Mouse (Mus musculus) midbrain, postnatal 0 days (tissue): Measurements from ENCODE around the gene Pdf. TPM values are rescaled to one million over a fixed set of nuclear protein-coding genes. Genes with fewer than 3 reads are reported as not detected.
"Not testable (repeated sequence)": the region's sequence is repeated elsewhere in the genome, so short reads cannot be mapped to it uniquely, and the experiment has no call there.

Experiments used
- ATAC-seq: fragments of 200-750 bp; cut with Nextera tagmentation; 2 replicates; pipeline ENCODE4 v1.8.0; 2017; ENCODE audit warnings: moderate number of reproducible peaks, mild to moderate bottlenecking, moderate TSS enrichment, moderate library complexity; ENCODE audit not compliant: low FRiP score
- DNase-seq: peaks from one replicate; pipeline ENCODE4 v3.0.0-alpha.2; 2015; ENCODE audit warnings: low spot score
- H3K27ac ChIP-seq: fragments of 300-500 bp; sonication (generic); 2 replicates; pipeline ENCODE4 v1.5.1; 2014; ENCODE audit warnings: low read depth, mild to moderate bottlenecking, low read length, mixed read lengths
- H3K27me3 ChIP-seq: fragments of 300-500 bp; sonication (generic); 2 replicates; pipeline ENCODE4 v1.6.1; 2014; ENCODE audit warnings: low read length, control low read depth, mixed read lengths; ENCODE audit not compliant: insufficient read depth
- H3K36me3 ChIP-seq: fragments of 300-500 bp; sonication (generic); 2 replicates; pipeline ENCODE4 v1.6.1; 2014; ENCODE audit warnings: low read length, control low read depth, mixed read lengths; ENCODE audit not compliant: insufficient read depth
- H3K4me1 ChIP-seq: fragments of 300-500 bp; sonication (generic); 2 replicates; pipeline ENCODE4 v1.6.1; 2014; ENCODE audit warnings: mild to moderate bottlenecking, control low read depth, antibody characterized with exemption, low read length, mixed read lengths; ENCODE audit not compliant: insufficient read depth
- H3K4me2 ChIP-seq: fragments of 300-500 bp; sonication (generic); 2 replicates; pipeline ENCODE4 v1.6.1; 2014; ENCODE audit warnings: low read depth, mild to moderate bottlenecking, low read length, mixed read lengths; ENCODE audit not compliant: poor library complexity, severe bottlenecking
- H3K4me3 ChIP-seq: fragments of 300-500 bp; sonication (generic); 2 replicates; pipeline ENCODE4 v1.5.1; 2014; ENCODE audit warnings: low read depth, mild to moderate bottlenecking, low read length, moderate library complexity
- H3K9ac ChIP-seq: fragments of 300-500 bp; sonication (generic); replicated peaks from 2 replicates; pipeline ENCODE4 v1.6.1; 2014; ENCODE audit warnings: mild to moderate bottlenecking, low read length, moderate library complexity, mixed read lengths; ENCODE audit not compliant: poor library complexity, severe bottlenecking
- H3K9me3 ChIP-seq: fragments of 300-500 bp; sonication (generic); 2 replicates; pipeline ENCODE4 v1.6.1; 2016; ENCODE audit warnings: low read length, control low read depth
- CTCF ChIP-seq: IDR thresholded peaks from 2 replicates; pipeline ENCODE4 v1.5.1; 2016; ENCODE audit warnings: antibody characterized with exemption, mild to moderate bottlenecking
- WGBS: fragments of 180-500 bp; shearing (Covaris S2); extraction: QIAGEN DNeasy Blood & Tissue Kit; methylation state at CpG from one replicate; pipeline ENCODE4 v1.1.7; 2014; 5-methylcytosine and 5-hydroxymethylcytosine counted together
- microRNA-seq: library from miRNA; unstranded; fragments of <30 nt; microRNA quantifications from one replicate; pipeline ENCODE4, GENCODE M21; 2016; ENCODE audit warnings: borderline number of aligned reads
- polyA plus RNA-seq: library from polyadenylated mRNA; unstranded; fragments of >200 nt; fragmentation: Nextera tagmentation; extraction: Ambion mirVana; gene quantifications from 2 replicates; pipeline ENCODE4 v1.2.1, GENCODE M21; 2015
- total RNA-seq: library from RNA; depleted of rRNA; stranded (reverse); fragments of >200 nt; gene quantifications from 2 replicates; pipeline ENCODE4 v1.2.3, GENCODE M21; 2014; rRNA removed

The Pdf gene
- total and polyA plus RNA-seq, 2 experiments from 2014 or later, result 33.3 to 61.5 TPM

GRCm38 (mm10) chr8:107007795-107008194 lies 40.6 kb downstream of the Pdf start:
- H3K4me1 ChIP-seq, result no peaks in the 10 kb centered on the region
- no peaks in the 10 kb centered on the region for H3K9me3 ChIP-seq
- H3K4me2 ChIP-seq, result no peak overlapping the region
- no peaks in the 10 kb centered on the region; the same call in 1 of the 2 replicates for H3K36me3 ChIP-seq
- no peaks in the 10 kb centered on the region for H3K27me3 ChIP-seq
- no peak overlapping the region for H3K27ac ChIP-seq
- no peak for TF ChIP-seq CTCF
- DNase-seq (no peak), ATAC-seq (no peak)
- WGBS, result 95% methylated on average over 3 of the region's 3 CpGs
- H3K9ac ChIP-seq, result no peak overlapping the region
- H3K4me3 ChIP-seq, result no peak overlapping the region

GRCm38 (mm10) chr8:107002532-107002931 lies 45.9 kb downstream of the Pdf start:
- Histone ChIP-seq H3K4me2 (no peak overlapping the region), H3K27ac (no peak overlapping the region), H3K4me3 (no peak overlapping the region), H3K9ac (no peak overlapping the region), H3K36me3 (peaks cover 2% of the 10 kb centered on the region; the same call in 1 of the 2 replicates), H3K27me3 (no peaks in the 10 kb centered on the region), H3K4me1 (no peaks in the 10 kb centered on the region), H3K9me3 (no peaks in the 10 kb centered on the region)
- DNase-seq (peak; percentile 92), ATAC-seq (peak; percentile 65)
- peak; percentile 100 for TF ChIP-seq CTCF
- WGBS, result 36% methylated on average over 5 of the region's 5 CpGs

- no peak for DNase-seq
- Histone ChIP-seq H3K9me3 (no peaks in the 10 kb centered on the region), H3K36me3 (peaks cover 6% of the 10 kb centered on the region; the same call in 1 of the 2 replicates), H3K4me2 (no peak overlapping the region), H3K4me3 (no peak overlapping the region), H3K27ac (no peak overlapping the region), H3K27me3 (no peaks in the 10 kb centered on the region), H3K4me1 (no peaks in the 10 kb centered on the region), H3K9ac (no peak overlapping the region)
- no peak for ATAC-seq
- TF ChIP-seq CTCF, result no peak
- WGBS, result 89% methylated on average over 1 of the region's 1 CpGs
Measured at GRCm38 (mm10) chr8:106999068-106999467, 49.3 kb downstream of the Pdf start.

- Histone ChIP-seq H3K4me3 (no peak overlapping the region), H3K4me2 (no peak overlapping the region), H3K9ac (no peak overlapping the region), H3K27ac (no peak overlapping the region), H3K9me3 (no peaks in the 10 kb centered on the region), H3K4me1 (no peaks in the 10 kb centered on the region), H3K27me3 (no peaks in the 10 kb centered on the region), H3K36me3 (peaks cover 6% of the 10 kb centered on the region; the same call in 1 of the 2 replicates)
- no peak for TF ChIP-seq CTCF
- no peak for DNase-seq
- WGBS, result 88% methylated on average over 4 of the region's 4 CpGs
- ATAC-seq, result no peak
Measured at GRCm38 (mm10) chr8:106997416-106997815, 51.0 kb downstream of the Pdf start.

GRCm38 (mm10) chr8:106996339-106996738 lies 52.1 kb downstream of the Pdf start:
- H3K9ac ChIP-seq, H3K27ac ChIP-seq, ATAC-seq, H3K4me1 ChIP-seq, H3K36me3 ChIP-seq, H3K4me2 ChIP-seq, DNase-seq, H3K9me3 ChIP-seq, H3K4me3 ChIP-seq, H3K27me3 ChIP-seq: not testable (repeated sequence)
- peak; percentile 37 for TF ChIP-seq CTCF
- 88% methylated on average over 4 of the region's 4 CpGs for WGBS

Small RNA genes within 50 kb of the gene (microRNA-seq; reads per million reads assigned to microRNA genes)
- gene Mir7075, result 3.0 reads per million

Other genes with a start within 250 kb of the Pdf start
- gene Has3, start 178.4 kb downstream of the Pdf start, total RNA-seq, result 16.6 and 20.2 TPM in 2 replicates
- 0.42 and 0.89 TPM in 2 replicates for gene Has3, start 178.4 kb downstream of the Pdf start, polyA plus RNA-seq
- 23.5 and 23.7 TPM in 2 replicates for gene Utp4, start 155.0 kb downstream of the Pdf start, total RNA-seq
- 27.4 and 28.0 TPM in 2 replicates for gene Utp4, start 155.0 kb downstream of the Pdf start, polyA plus RNA-seq
- 7.1 and 7.9 TPM in 2 replicates for gene Sntb2, start 112.9 kb downstream of the Pdf start, total RNA-seq
- gene Sntb2, start 112.9 kb downstream of the Pdf start, polyA plus RNA-seq, result 3.2 and 3.3 TPM in 2 replicates
- gene Vps4a, start 17.4 kb downstream of the Pdf start, total RNA-seq, result 111 and 118 TPM in 2 replicates
- 166 and 171 TPM in 2 replicates for gene Vps4a, start 17.4 kb downstream of the Pdf start, polyA plus RNA-seq
- 46.2 and 89.6 TPM in 2 replicates for gene Cog8, start 8.1 kb upstream of the Pdf start, total RNA-seq
- gene Cog8, start 8.1 kb upstream of the Pdf start, polyA plus RNA-seq, result 32.4 and 36.1 TPM in 2 replicates
- gene Nip7, start 8.3 kb upstream of the Pdf start, total RNA-seq, result 24.3 and 30.8 TPM in 2 replicates
- gene Nip7, start 8.3 kb upstream of the Pdf start, polyA plus RNA-seq, result 59.1 and 60.1 TPM in 2 replicates
- not detected in 2 replicates for gene Tmed6, start 17.0 kb upstream of the Pdf start, total RNA-seq
- gene Tmed6, start 17.0 kb upstream of the Pdf start, polyA plus RNA-seq, result not detected in 2 replicates
- 20.4 and 22.7 TPM in 2 replicates for gene Terf2, start 47.9 kb upstream of the Pdf start, total RNA-seq
- 24.1 and 25.7 TPM in 2 replicates for gene Terf2, start 47.9 kb upstream of the Pdf start, polyA plus RNA-seq
- 103 and 120 TPM in 2 replicates for gene Cyb5b, start 102.0 kb upstream of the Pdf start, total RNA-seq
- 89.7 and 91.4 TPM in 2 replicates for gene Cyb5b, start 102.0 kb upstream of the Pdf start, polyA plus RNA-seq
- 20.3 and 37.1 TPM in 2 replicates for gene Nfat5, start 244.9 kb upstream of the Pdf start, total RNA-seq
- gene Nfat5, start 244.9 kb upstream of the Pdf start, polyA plus RNA-seq, result 3.7 and 6.8 TPM in 2 replicates